Mouse (Mus musculus): ENCODE measurements at regions not wholly inside any gene's neighbourhood (a gene's known extent, or its start where the extent isn't known, plus 50 kb on each side); places are given as distances from the start of the nearest gene placed in this dataset.

DNA sequence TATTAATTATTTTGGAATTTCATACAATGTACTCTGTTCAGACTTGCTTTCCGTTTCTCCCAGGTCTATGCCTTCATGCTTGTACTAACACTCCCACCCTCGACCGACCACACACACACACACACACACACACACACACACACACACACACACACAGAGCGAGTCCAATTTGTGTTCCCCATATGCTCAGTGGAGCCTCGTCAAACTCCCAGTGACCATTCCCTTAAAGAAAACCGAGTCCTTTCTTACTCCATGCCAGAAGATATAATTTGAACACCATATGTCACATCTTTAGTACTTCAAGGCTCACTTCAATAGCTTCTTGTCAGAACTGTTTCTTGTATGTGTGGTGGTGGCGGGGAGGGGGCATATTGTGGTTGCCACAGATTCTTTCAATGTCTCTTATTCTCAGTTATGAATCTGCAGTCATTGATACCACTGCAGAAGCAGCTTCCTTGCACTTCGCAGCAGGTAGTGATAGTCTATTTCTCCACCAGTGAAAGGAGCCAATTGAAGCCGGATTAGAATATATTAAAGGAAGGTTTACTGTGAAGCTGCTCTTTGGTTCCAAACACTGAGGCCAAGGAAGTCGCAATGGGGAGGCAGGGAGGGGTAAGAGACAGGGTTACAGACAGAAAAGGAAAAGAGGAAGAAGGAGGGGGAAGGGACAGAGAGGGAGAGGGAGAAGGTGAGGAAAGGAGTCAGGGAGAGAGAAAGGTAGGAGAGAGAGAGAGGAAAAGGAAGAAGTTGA is 672.3 kb downstream of the Vgll3 start:
- Histone ChIP-seq H3K4me1 (ENCODE audit: control insufficient read depth, insufficient read depth, low read length) (no peaks in the 10 kb centered on the region), H3K9me3 (ENCODE audit: control insufficient read depth, low read length) (0 out of 2 replicates have a peak, but pooled peaks cover 6% of the 10 kb centered on the region), H3K9ac (replicated peaks; ENCODE audit: low read length) (no peak overlapping the region), H3K36me3 (ENCODE audit: control insufficient read depth, insufficient read depth, low read length) (no peaks in the 10 kb centered on the region), H3K27me3 (ENCODE audit: control insufficient read depth, insufficient read depth, low read length) (no peaks in the 10 kb centered on the region), H3K4me2 (ENCODE audit: low read length) (no peak overlapping the region), H3K27ac (replicated peaks; ENCODE audit: low read depth, low read length) (no peak overlapping the region), H3K4me3 (replicated peaks; ENCODE audit: low read depth, low read length) (no peak overlapping the region)
- ATAC-seq (ENCODE audit: low FRiP score, low TSS enrichment) (peak; percentile 76), DNase-seq (peak; percentile 18)
- 33% methylated on average over 10 of the region's 10 CpGs for WGBS

DNA sequence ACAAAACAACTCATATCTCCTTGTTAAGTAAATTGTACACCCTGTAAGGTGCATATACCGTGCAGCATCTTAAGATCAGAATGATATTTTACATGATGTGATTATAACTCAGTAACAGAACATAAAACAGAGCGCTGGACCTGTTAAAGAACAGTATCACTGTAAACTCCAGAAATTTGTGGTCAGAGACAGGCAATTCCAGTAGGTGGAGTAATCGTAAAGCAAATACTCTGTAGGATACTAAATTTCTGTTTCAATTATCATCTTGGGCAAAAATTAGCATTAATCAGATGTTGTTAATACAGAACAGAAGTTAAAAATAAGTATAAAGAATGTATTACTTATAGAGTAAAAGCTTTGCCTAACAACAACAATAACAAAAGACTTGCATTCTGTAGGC is 680.5 kb downstream of the Vgll3 start:
- 0 out of 2 replicates have a peak, but pooled peaks cover 6% of the 10 kb centered on the region for H3K9me3 ChIP-seq (ENCODE audit: control insufficient read depth, low read length)
- no peaks in the 10 kb centered on the region for H3K36me3 ChIP-seq (ENCODE audit: control insufficient read depth, insufficient read depth, low read length)
- 78% methylated on average over 3 of the region's 3 CpGs for whole genome bisulfite sequencing
- no peak overlapping the region for H3K27ac ChIP-seq (replicated peaks; ENCODE audit: low read depth, low read length)
- no peak for ATAC-seq (ENCODE audit: low FRiP score, low TSS enrichment)
- H3K4me1 ChIP-seq (ENCODE audit: control insufficient read depth, insufficient read depth, low read length) = no peaks in the 10 kb centered on the region
- no peak overlapping the region for H3K9ac ChIP-seq (replicated peaks; ENCODE audit: low read length)
- no peak overlapping the region for H3K4me3 ChIP-seq (replicated peaks; ENCODE audit: low read depth, low read length)
- no peak overlapping the region for H3K4me2 ChIP-seq (ENCODE audit: low read length)
- no peaks in the 10 kb centered on the region for H3K27me3 ChIP-seq (ENCODE audit: control insufficient read depth, insufficient read depth, low read length)
- DNase-seq = peak; percentile 69

All from midbrain, embryonic 14.5 days (tissue).